In genomic region chr4:116882679-116883078, GRCm38 (mm10) we compare ENCODE assay signal across 21 mouse cellular contexts.
"Had no signal": no experiment of that assay in that cellular context is flagged by ENCODE, and none has a peak within 500 bp of the region (broad histone marks: within the 10 kb centered on the region; RNA-seq: fewer than 3 reads in every experiment).

No protein-coding gene starts in this region.

- H3K27me3 ChIP-seq: midbrain, embryonic 12.5 days; midbrain, embryonic 15.5 days; neural tube, embryonic 12.5 days; neural tube, embryonic 15.5 days had no signal

- H3K4me1 ChIP-seq: limb, embryonic 13.5 days; neural tube, embryonic 12.5 days had no signal

- H3K36me3 ChIP-seq: limb, embryonic 10.5 days; limb, embryonic 13.5 days; midbrain, embryonic 12.5 days; midbrain, embryonic 15.5 days; neural tube, embryonic 12.5 days; neural tube, embryonic 15.5 days had no signal

- H3K9me3 ChIP-seq: limb, embryonic 10.5 days; midbrain, embryonic 12.5 days; midbrain, embryonic 15.5 days; neural tube, embryonic 12.5 days; neural tube, embryonic 15.5 days had no signal

- H3K27ac ChIP-seq: layer of hippocampus, adult 2 months; limb, embryonic 10.5 days; limb, embryonic 13.5 days; liver, embryonic 14.5 days; macrophage; midbrain, embryonic 12.5 days; midbrain, embryonic 15.5 days; neural tube, embryonic 12.5 days; neural tube, embryonic 15.5 days; stomach, postnatal 0 days had no signal

- H3K9ac ChIP-seq: limb, embryonic 13.5 days; liver, embryonic 14.5 days; liver, postnatal 0 days; lung, embryonic 14.5 days; midbrain, embryonic 12.5 days; midbrain, embryonic 15.5 days; neural tube, embryonic 12.5 days; neural tube, embryonic 15.5 days had no signal

- ATAC-seq: liver, postnatal 0 days; lung, postnatal 0 days; midbrain, embryonic 15.5 days had no signal

- DNase-seq: kidney, adult 11 months; kidney, postnatal 4 days; layer of hippocampus, adult 9-11 months; liver, postnatal 0 days; lung, embryonic 14.5 days; right cerebral cortex, adult 18-20 months; right cerebral cortex, postnatal 14 days; right cerebral cortex, postnatal 4 days; thymus, postnatal 25 days had no signal

- H3K4me3 ChIP-seq: layer of hippocampus, adult 2 months; limb, embryonic 10.5 days; limb, embryonic 13.5 days; midbrain, embryonic 12.5 days; midbrain, embryonic 15.5 days; neural tube, embryonic 12.5 days; neural tube, embryonic 15.5 days had no signal

- H3K4me2 ChIP-seq: limb, embryonic 13.5 days; liver, embryonic 11.5 days; lung, embryonic 14.5 days; midbrain, embryonic 12.5 days; midbrain, embryonic 15.5 days; neural tube, embryonic 12.5 days; neural tube, embryonic 15.5 days had no signal
